Mouse (Mus musculus): ENCODE data around the gene Tatdn3. TPM values are rescaled to one million over a fixed set of nuclear protein-coding genes. Genes with fewer than 3 reads are reported as not detected.

Gene Tatdn3
- polyA plus RNA-seq, 1 experiment from 2014 or later = 6.7 TPM

DNA sequence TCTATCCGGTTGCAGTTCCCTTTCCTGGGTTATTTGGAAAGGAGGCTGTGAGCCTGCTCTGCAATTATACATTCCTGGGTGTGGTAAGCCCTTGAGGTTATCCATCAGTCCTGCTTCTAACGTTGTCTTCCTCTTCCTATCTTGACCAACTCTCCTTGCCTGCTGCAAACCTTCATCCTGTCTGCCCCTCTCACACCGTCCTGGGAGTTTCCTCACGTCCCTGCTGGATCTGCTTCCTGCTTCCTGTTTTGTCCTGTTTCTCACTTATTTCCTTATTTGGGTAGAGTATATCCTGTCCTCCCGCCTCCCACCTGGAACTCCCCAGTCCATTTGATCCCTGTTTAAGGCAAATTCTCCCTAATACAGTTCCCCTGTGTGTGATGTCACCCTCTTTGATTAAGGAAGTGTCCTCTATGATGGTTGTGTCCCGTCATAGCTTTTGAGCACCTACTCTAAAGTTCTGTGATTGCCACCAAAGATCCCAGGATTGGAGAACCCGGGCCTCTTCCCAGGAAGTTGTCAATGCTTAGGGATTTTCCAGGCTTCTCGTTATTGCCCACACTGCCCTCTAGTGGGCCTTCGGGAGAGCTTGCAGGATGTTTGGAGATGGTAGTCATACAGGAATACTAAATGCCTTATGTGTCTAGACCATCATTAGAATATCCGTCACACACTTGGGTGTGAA, 12.6 kb upstream of the Tatdn3 start:
- WGBS (ENCODE audit: insufficient replicate concordance) = 60% methylated on average over 10 of the region's 10 CpGs
- Histone ChIP-seq H3K9ac (no peak overlapping the region), H3K4me3 (replicated peaks) (no peak overlapping the region), H3K4me1 (replicated peaks) (peaks cover 28% of the 10 kb centered on the region), H3K4me2 (no peak overlapping the region), H3K36me3 (replicated peaks) (peaks cover 97% of the 10 kb centered on the region), H3K9me3 (replicated peaks) (no peaks in the 10 kb centered on the region), H3K27ac (replicated peaks) (no peak overlapping the region), H3K27me3 (no peaks in the 10 kb centered on the region)
- ATAC-seq (ENCODE audit: insufficient read depth) = 0 out of 2 replicates have a peak, but pooled peaks have one; percentile 38

DNA sequence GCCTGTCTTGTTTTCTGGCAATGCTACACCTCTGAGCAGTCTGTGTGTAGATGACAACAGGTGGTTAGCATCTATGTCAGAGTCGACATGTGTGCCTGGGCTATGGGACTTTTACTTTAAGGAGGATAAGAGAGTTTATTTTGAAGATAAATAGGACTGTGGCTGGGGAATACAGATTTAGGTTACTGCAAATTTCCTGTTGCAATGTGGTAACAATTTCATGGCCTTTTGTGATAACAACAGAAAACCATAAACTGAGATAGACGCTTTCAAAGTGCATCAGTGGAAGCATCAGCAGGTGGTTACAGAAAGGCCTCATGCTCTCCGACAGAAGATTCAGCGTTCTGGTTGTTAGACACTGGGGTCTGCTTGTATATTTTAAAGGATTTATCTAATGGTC, 10.8 kb upstream of the Tatdn3 start:
- H3K9ac ChIP-seq = no peak overlapping the region
- no peak for ATAC-seq (ENCODE audit: insufficient read depth)
- peaks cover 28% of the 10 kb centered on the region for H3K4me1 ChIP-seq (replicated peaks)
- H3K4me2 ChIP-seq = no peak overlapping the region
- WGBS (ENCODE audit: insufficient replicate concordance) = 55% methylated on average over 4 of the region's 4 CpGs
- no peaks in the 10 kb centered on the region for H3K9me3 ChIP-seq (replicated peaks)
- H3K36me3 ChIP-seq (replicated peaks) = peaks cover 97% of the 10 kb centered on the region
- H3K27me3 ChIP-seq = no peaks in the 10 kb centered on the region
- H3K27ac ChIP-seq (replicated peaks) = peak overlapping the region; percentile 53; the same call in 1 of the 2 replicates
- no peak overlapping the region for H3K4me3 ChIP-seq (replicated peaks)

DNA sequence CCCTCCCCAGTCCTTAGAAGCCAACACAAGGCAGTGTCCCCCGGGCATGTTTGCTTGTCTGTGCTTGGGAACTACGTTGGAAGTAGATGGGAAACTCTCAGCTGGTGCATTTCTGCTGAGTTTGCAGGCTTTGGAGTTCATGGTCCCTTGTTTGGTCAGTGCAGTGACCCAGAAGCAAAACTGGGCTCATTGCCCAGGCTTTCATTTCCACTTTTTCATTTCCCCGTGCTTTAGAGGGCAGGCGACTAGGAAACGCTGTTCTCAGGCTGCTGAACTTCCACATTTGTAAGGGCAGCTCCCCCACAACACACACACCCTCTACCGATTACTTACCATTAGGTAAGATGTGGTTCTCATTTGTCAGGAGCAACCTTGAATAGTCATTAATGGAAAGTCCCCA, 10.3 kb upstream of the Tatdn3 start:
- no peak overlapping the region for H3K9ac ChIP-seq
- no peak overlapping the region for H3K4me3 ChIP-seq (replicated peaks)
- no peaks in the 10 kb centered on the region for H3K27me3 ChIP-seq
- ATAC-seq (ENCODE audit: insufficient read depth) = peak; percentile 40
- 79% methylated on average over 6 of the region's 6 CpGs for WGBS (ENCODE audit: insufficient replicate concordance)
- peak overlapping the region; percentile 53; the same call in 1 of the 2 replicates for H3K27ac ChIP-seq (replicated peaks)
- H3K9me3 ChIP-seq (replicated peaks) = no peaks in the 10 kb centered on the region
- peaks cover 97% of the 10 kb centered on the region for H3K36me3 ChIP-seq (replicated peaks)
- H3K4me1 ChIP-seq (replicated peaks) = peaks cover 28% of the 10 kb centered on the region
- H3K4me2 ChIP-seq = no peak overlapping the region

DNA sequence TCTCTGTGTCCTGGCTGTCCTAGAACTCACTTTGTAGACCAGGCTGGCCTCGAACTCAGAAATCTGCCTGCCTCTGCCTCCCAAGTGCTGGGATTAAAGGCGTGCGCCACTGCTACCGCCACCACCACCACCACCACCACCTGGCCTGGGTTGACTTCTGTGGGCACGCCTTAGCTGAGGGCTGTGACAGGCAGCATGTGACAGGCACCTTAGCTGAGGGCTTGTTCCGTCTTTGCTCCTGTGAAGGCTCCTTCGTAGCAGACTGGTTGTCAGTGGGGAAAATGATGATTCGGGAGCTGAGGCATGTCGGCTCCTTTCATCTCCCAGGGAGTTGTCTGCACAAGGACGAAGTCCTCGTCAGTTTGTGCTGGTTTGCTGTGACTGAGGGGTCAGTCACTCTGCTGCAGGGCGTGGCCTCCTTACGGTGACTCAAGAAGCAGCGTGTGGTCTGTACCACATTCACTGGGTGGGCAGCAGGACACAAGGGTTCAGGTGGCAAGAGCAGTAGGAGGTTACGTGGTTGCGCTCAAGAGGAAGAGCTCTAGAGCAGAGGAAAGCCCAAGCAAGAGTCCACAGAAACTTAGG, 9.7 kb upstream of the Tatdn3 start:
- no peaks in the 10 kb centered on the region for H3K27me3 ChIP-seq
- peak overlapping the region; percentile 53; the same call in 1 of the 2 replicates for H3K27ac ChIP-seq (replicated peaks)
- H3K4me3 ChIP-seq (replicated peaks) = no peak overlapping the region
- no peak overlapping the region for H3K9ac ChIP-seq
- no peak overlapping the region for H3K4me2 ChIP-seq
- peaks cover 28% of the 10 kb centered on the region for H3K4me1 ChIP-seq (replicated peaks)
- peaks cover 97% of the 10 kb centered on the region for H3K36me3 ChIP-seq (replicated peaks)
- 86% methylated on average over 16 of the region's 16 CpGs for WGBS (ENCODE audit: insufficient replicate concordance)
- ATAC-seq (ENCODE audit: insufficient read depth) = no peak
- no peaks in the 10 kb centered on the region for H3K9me3 ChIP-seq (replicated peaks)

DNA sequence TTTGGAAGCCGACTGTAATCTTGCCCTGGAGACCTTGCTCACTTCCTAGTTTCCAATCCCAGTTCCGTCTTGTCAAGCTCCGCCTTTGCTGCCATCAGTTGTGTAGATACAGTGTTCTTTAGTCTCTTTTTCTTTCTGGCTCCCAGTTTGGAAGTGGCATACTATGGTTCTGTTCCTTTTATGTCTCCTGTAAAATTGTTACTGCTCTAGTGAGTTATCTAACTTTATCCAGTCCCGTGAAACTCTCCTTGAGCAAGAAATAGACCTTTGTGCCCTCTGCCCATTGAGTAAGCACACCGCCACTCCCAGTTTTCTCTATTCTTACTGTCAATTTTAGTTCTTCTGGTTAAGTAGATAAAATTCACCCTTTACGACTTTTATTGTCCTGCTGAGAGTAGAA, 8.9 kb upstream of the Tatdn3 start:
- H3K4me1 ChIP-seq (replicated peaks) = peaks cover 28% of the 10 kb centered on the region
- no peak overlapping the region for H3K27ac ChIP-seq (replicated peaks)
- H3K27me3 ChIP-seq = no peaks in the 10 kb centered on the region
- H3K4me2 ChIP-seq = no peak overlapping the region
- ATAC-seq (ENCODE audit: insufficient read depth) = no peak
- H3K9me3 ChIP-seq (replicated peaks) = no peaks in the 10 kb centered on the region
- H3K36me3 ChIP-seq (replicated peaks) = peaks cover 97% of the 10 kb centered on the region
- no peak overlapping the region for H3K4me3 ChIP-seq (replicated peaks)
- WGBS (ENCODE audit: insufficient replicate concordance) = 72% methylated on average over 6 of the region's 6 CpGs
- H3K9ac ChIP-seq = no peak overlapping the region

DNA sequence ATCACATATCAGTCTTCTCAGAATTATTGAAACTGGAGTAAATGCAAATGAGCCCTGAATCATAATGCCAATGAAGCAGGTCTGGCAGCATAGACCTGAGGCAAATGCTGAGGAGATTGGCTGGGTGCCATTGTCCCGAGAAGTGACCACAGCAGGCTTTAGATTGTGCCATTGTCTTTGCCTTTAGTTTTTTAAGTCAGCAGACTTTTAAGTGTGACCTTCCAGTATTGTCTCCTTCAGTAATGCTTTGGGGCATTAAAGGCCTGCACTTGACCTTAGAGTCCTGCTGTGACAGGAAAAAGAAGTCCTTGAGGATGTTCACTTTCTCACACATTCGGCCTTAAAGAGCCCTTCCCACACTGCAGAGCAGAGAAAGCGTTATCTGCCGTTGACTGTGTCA, 7.5 kb upstream of the Tatdn3 start:
- Histone ChIP-seq H3K4me1 (replicated peaks) (peaks cover 33% of the 10 kb centered on the region), H3K9me3 (replicated peaks) (no peaks in the 10 kb centered on the region), H3K4me3 (replicated peaks) (no peak overlapping the region), H3K36me3 (replicated peaks) (peaks cover 99% of the 10 kb centered on the region), H3K27ac (replicated peaks) (no peak overlapping the region), H3K9ac (no peak overlapping the region), H3K4me2 (no peak overlapping the region), H3K27me3 (no peaks in the 10 kb centered on the region)
- no peak for ATAC-seq (ENCODE audit: insufficient read depth)
- 78% methylated on average over 4 of the region's 4 CpGs for WGBS (ENCODE audit: insufficient replicate concordance)

DNA sequence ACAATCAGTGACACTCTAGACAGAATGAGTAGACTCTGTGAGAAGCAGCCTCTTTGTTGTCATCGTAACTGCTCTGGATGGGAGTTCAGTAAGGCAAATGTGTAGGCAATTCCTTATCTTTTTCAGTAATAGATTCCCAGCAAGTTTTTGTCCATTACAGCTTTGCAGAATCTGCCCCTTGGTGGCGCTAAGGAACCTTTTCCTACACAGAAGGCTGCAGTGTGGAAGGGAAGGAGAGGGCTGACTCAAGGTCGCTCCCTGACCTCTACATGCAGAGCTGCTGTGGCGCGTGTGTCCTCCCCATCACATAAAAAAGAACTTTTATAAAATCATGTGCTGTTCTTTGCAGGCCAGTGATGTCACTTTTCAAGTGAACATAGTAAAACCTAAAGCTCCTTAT, 5.6 kb upstream of the Tatdn3 start:
- no peak overlapping the region for H3K4me3 ChIP-seq (replicated peaks)
- WGBS (ENCODE audit: insufficient replicate concordance) = 83% methylated on average over 5 of the region's 5 CpGs
- no peaks in the 10 kb centered on the region for H3K27me3 ChIP-seq
- H3K4me2 ChIP-seq = no peak overlapping the region
- peaks cover 42% of the 10 kb centered on the region for H3K4me1 ChIP-seq (replicated peaks)
- H3K9ac ChIP-seq = no peak overlapping the region
- H3K27ac ChIP-seq (replicated peaks) = no peak overlapping the region
- H3K9me3 ChIP-seq (replicated peaks) = no peaks in the 10 kb centered on the region
- ATAC-seq (ENCODE audit: insufficient read depth) = no peak
- peaks cover 87% of the 10 kb centered on the region for H3K36me3 ChIP-seq (replicated peaks)

DNA sequence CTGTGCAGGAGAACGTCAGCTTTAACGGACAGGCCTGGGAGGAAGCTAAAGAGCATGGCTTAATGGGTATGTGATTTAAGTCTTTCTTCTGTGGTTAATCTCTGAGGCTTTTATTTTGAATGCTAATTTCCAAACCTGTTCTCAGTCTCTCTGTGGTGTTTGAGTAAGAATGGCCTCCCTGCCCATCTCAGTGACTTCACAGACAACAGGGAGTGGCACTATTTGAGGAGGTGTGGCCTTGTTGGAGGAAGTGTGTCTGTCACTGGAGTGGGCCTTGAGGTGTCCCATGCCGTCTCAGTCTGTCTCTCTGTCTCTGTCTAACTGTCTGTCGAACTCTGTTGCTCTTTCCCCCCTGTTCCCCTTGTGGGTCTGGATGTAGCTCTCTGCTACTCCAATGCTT, 2.5 kb upstream of the Tatdn3 start:
- 66% methylated on average over 4 of the region's 4 CpGs for WGBS (ENCODE audit: insufficient replicate concordance)
- Histone ChIP-seq H3K9ac (no peak overlapping the region), H3K4me2 (peak overlapping the region; percentile 43), H3K4me1 (replicated peaks) (peaks cover 36% of the 10 kb centered on the region), H3K27ac (replicated peaks) (no peak overlapping the region), H3K36me3 (replicated peaks) (peaks cover 56% of the 10 kb centered on the region), H3K4me3 (replicated peaks) (no peak overlapping the region), H3K9me3 (replicated peaks) (no peaks in the 10 kb centered on the region), H3K27me3 (no peaks in the 10 kb centered on the region)
- ATAC-seq (ENCODE audit: insufficient read depth) = no peak

DNA sequence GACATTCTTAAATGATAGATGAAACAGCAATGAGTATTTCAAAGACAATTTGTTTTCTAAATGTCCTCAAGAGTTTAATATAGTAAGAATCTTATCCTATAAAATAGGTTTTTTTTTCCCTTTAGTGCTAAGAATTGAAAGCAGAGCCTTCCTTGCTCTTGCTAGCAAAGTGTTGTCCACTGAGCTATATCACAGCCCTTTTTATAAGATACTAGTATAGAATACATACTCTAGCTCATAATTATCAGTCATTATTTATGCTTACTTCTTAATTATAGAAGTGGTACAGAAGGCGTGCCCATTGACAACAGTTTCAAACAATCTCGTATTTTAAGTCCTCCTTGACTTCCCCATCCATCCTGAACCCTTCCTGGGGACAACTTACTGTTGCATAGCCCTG, 1.8 kb upstream of the Tatdn3 start:
- no peak for ATAC-seq (ENCODE audit: insufficient read depth)

DNA sequence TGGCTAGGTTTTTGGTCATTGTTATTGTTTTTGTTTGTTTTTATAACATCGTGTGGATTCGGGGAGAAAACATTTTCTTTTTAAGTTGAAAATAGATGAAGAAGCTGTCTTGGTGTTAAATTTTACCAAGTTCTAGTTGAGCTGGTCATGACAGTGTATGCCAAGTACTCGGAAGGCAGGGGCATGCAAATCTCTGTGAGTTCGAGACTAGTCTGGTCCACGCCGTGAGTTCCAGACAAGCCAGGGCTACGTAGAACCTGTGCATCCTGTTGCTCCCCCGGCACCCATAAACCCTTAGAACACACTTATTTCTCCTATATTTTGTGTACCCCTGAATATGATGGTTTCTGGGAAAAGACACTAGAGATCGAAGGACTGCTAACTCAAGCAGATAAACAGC, 968 bp upstream of the Tatdn3 start:
- Histone ChIP-seq H3K4me1 (replicated peaks) (peaks cover 36% of the 10 kb centered on the region), H3K27me3 (no peaks in the 10 kb centered on the region), H3K9ac (peak overlapping the region; percentile 92), H3K4me3 (replicated peaks) (peak overlapping the region; percentile 98), H3K27ac (replicated peaks) (peak overlapping the region; percentile 75; the same call in 1 of the 2 replicates), H3K9me3 (replicated peaks) (no peaks in the 10 kb centered on the region), H3K4me2 (peak overlapping the region; percentile 86), H3K36me3 (replicated peaks) (peaks cover 41% of the 10 kb centered on the region)
- 35% methylated on average over 9 of the region's 9 CpGs for WGBS (ENCODE audit: insufficient replicate concordance)
- ATAC-seq (ENCODE audit: insufficient read depth) = no peak

More for the DNA sequence above, 1.8 kb upstream of the Tatdn3 start:
- Histone ChIP-seq H3K36me3 (replicated peaks) (peaks cover 49% of the 10 kb centered on the region), H3K9ac (no peak overlapping the region), H3K27ac (replicated peaks) (no peak overlapping the region), H3K4me2 (peak overlapping the region; percentile 43), H3K4me1 (replicated peaks) (peaks cover 36% of the 10 kb centered on the region), H3K4me3 (replicated peaks) (peak overlapping the region; percentile 14; the same call in 1 of the 2 replicates), H3K27me3 (no peaks in the 10 kb centered on the region), H3K9me3 (replicated peaks) (no peaks in the 10 kb centered on the region)
- WGBS (ENCODE audit: insufficient replicate concordance) = 68% methylated on average over 2 of the region's 2 CpGs

DNA sequence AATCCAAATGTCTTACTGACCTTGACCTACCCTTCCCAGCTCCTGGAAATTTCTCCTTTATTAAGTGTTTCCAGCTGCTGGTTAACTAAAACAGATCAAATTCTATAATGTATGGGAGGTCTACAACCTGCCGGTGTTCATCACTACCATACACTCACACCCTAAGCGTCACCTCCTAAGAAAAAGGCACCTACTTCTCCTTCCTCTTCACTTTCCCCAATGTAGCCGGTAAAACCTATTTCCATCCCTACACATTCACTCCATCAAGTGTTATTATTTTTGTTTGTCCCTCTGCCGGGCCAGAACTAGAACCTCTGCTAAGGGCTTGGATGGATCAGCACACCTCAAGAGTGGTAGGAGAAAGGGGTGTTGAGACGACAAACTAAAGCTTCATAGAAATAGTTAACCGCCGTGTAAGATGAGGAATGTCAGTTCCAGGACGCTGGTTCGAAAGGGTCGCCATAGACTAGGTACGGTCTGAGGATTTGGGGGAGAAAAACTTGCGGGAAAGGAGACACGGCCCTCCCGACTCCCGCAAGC, 421 bp downstream of the Tatdn3 start:
- Histone ChIP-seq H3K4me2 (peak overlapping the region; percentile 86), H3K4me3 (replicated peaks) (peak overlapping the region; percentile 98), H3K36me3 (replicated peaks) (peaks cover 27% of the 10 kb centered on the region), H3K27ac (replicated peaks) (peak overlapping the region; percentile 30; the same call in 1 of the 2 replicates), H3K4me1 (replicated peaks) (peaks cover 36% of the 10 kb centered on the region), H3K9me3 (replicated peaks) (no peaks in the 10 kb centered on the region), H3K27me3 (no peaks in the 10 kb centered on the region), H3K9ac (peak overlapping the region; percentile 92)
- 4% methylated on average over 15 of the region's 15 CpGs for WGBS (ENCODE audit: insufficient replicate concordance)
- ATAC-seq (ENCODE audit: insufficient read depth) = no peak; the same call in 1 of the 2 replicates
